Mouse (Mus musculus): ENCODE results near the gene Tdp1.

- TF ChIP-seq GATA1 (IDR thresholded peaks at IDR 0.05; ENCODE audit: borderline replicate concordance, low read length) (no peak), FLI1 (IDR thresholded peaks at IDR 0.05; ENCODE audit: low read length) (no peak)
These were observed 72.1 kb downstream of the Tdp1 start for GRCm38 (mm10) chr12:99956411-99956810.
